Mouse (Mus musculus): ENCODE measurements around the gene Gm5767. TPM values are rescaled to one million over a fixed set of nuclear protein-coding genes. Genes with fewer than 3 reads are reported as not detected.
"Not testable (repeated sequence)": the region's sequence is repeated elsewhere in the genome, so short reads cannot be mapped to it uniquely, and the experiment has no call there.

Gene Gm5767
- polyA plus RNA-seq, 1 experiment from 2014 or later = 0.26 TPM

GRCm38 (mm10) chr16:8731630-8732029 is 51.1 kb downstream of the Gm5767 start:
- Histone ChIP-seq H3K27ac (no peak overlapping the region), H3K36me3 (replicated peaks) (peaks cover 40% of the 10 kb centered on the region), H3K4me1 (peaks cover 48% of the 10 kb centered on the region), H3K4me3 (no peak overlapping the region), H3K9me3 (no peaks in the 10 kb centered on the region), H3K27me3 (ENCODE audit: poor library complexity, severe bottlenecking) (no peaks in the 10 kb centered on the region)
- no peak for DNase-seq (ENCODE audit: extremely low spot score, low spot score)
- WGBS = 91% methylated on average over 7 of the region's 7 CpGs

GRCm38 (mm10) chr16:8732450-8732849 is 51.9 kb downstream of the Gm5767 start:
- not testable (repeated sequence) for DNase-seq (ENCODE audit: extremely low spot score, low spot score); H3K27me3 ChIP-seq (ENCODE audit: poor library complexity, severe bottlenecking); H3K9me3 ChIP-seq; H3K27ac ChIP-seq; H3K4me3 ChIP-seq
- WGBS = 92% methylated on average over 3 of the region's 4 CpGs
- peaks cover 40% of the 10 kb centered on the region for H3K36me3 ChIP-seq (replicated peaks)
- peaks cover 54% of the 10 kb centered on the region for H3K4me1 ChIP-seq

Other genes starting within 250 kb of the Gm5767 start
- gene Mettl22, start 210.0 kb upstream of the Gm5767 start, polyA plus RNA-seq (2016; fragmentation: Nextera tagmentation; extraction: Ambion mirVana) = 24.4 and 25.7 TPM in 2 replicates
- 16.2 and 16.8 TPM in 2 replicates for gene Abat, start 167.3 kb upstream of the Gm5767 start, polyA plus RNA-seq (2016; fragmentation: Nextera tagmentation; extraction: Ambion mirVana)
- gene Pmm2, start 43.1 kb upstream of the Gm5767 start, polyA plus RNA-seq (2016; fragmentation: Nextera tagmentation; extraction: Ambion mirVana) = 49.8 and 54.4 TPM in 2 replicates
- gene Tmem186, start 43.1 kb upstream of the Gm5767 start, polyA plus RNA-seq (2016; fragmentation: Nextera tagmentation; extraction: Ambion mirVana) = 27.1 and 27.5 TPM in 2 replicates
- gene Carhsp1, start 8.6 kb upstream of the Gm5767 start, polyA plus RNA-seq (2016; fragmentation: Nextera tagmentation; extraction: Ambion mirVana) = 137 and 143 TPM in 2 replicates
- gene Usp7, start 111.5 kb downstream of the Gm5767 start, polyA plus RNA-seq (2016; fragmentation: Nextera tagmentation; extraction: Ambion mirVana) = 32.7 and 33.4 TPM in 2 replicates
- gene 1810013L24Rik, start 149.3 kb downstream of the Gm5767 start, polyA plus RNA-seq (2016; fragmentation: Nextera tagmentation; extraction: Ambion mirVana) = 17.9 and 18.4 TPM in 2 replicates